ENCODE assay signal across 17 mouse cellular contexts in the genomic region with DNA sequence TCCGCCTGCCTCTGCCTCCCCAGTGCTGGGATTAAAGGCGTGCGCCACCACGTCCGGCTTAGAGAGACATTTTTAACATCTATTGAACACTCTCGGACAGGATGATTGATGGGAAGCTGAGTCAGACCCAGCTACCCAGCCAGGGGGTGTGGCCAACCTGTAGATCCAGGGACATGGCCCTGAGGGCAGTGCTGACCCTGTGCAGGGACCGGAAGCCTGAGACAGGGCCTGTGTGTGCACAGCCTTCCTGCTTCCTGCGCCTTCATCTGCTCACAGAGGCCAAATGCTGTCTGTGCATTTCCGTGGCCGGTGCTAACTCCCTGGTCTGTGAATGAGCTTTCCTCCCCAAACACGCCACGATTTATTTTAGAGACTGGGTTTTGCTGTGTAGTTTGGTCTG. TPM values are rescaled to one million over a fixed set of nuclear protein-coding genes. Genes with fewer than 3 reads are reported as not detected.
DNase-seq lines count a peak whose midpoint lies in the region; ATAC-seq lines count a peak whose summit lies in the region.
"Had no signal": no experiment of that assay in that cellular context is flagged by ENCODE, and none has a peak within 500 bp of the region (broad histone marks: within the 10 kb centered on the region; RNA-seq: fewer than 3 reads in every experiment).

No protein-coding gene starts in this region.

- no peak overlapping the region for H3K4me3 ChIP-seq in kidney, embryonic 16.5 days (ENCODE audit: low read length)
- H3K4me3 ChIP-seq: heart, embryonic 13.5 days; limb, embryonic 10.5 days; myocyte had no signal

- no peak for ATAC-seq in kidney, embryonic 16.5 days (ENCODE audit: low FRiP score, low TSS enrichment)
- ATAC-seq: CD4-positive, CD25-positive, alpha-beta regulatory T cell, adult 4 months; intestine, postnatal 0 days; liver, postnatal 0 days had no signal

- intact Hi-C loops in left cerebral cortex, postnatal 25 days (cut with DNase I): no loop called here

- DNase-seq in kidney, adult 11 months: peak; percentile 65
- peak; percentile 47 to 66 for DNase-seq in urinary bladder, postnatal 36 days (ENCODE audit: low spot score in 2 of 2)
- no peak for DNase-seq in urinary bladder, postnatal 10 days (ENCODE audit: low spot score)
- DNase-seq in kidney, adult 8-10 months: peak; percentile 49 to 56
- peak; percentile 20 for DNase-seq in yolk sac, embryonic 10.5 days (ENCODE audit: low spot score)
- no peak for DNase-seq in thymus, postnatal 0 days (ENCODE audit: low spot score)
- no peak for DNase-seq in left cerebral cortex, postnatal 25 days (ENCODE audit: low spot score in 2 of 2)
- DNase-seq: cerebellum, adult 9-11 months; liver, postnatal 0 days; thymus, adult 18-20 months had no signal

- no peaks in the 10 kb centered on the region for H3K27me3 ChIP-seq in kidney, embryonic 16.5 days (ENCODE audit: insufficient read depth, low read length)
- H3K27me3 ChIP-seq: heart, embryonic 13.5 days had no signal

- 68% methylated on average over 12 of the region's 12 CpGs for WGBS in kidney, embryonic 16.5 days

- H3K4me2 ChIP-seq in kidney, embryonic 16.5 days (replicated peaks; ENCODE audit: low read depth, low read length): no peak overlapping the region
- H3K4me2 ChIP-seq: heart, embryonic 13.5 days; hindbrain, embryonic 14.5 days had no signal

- H3K9ac ChIP-seq in kidney, embryonic 16.5 days (replicated peaks; ENCODE audit: low read length): no peak overlapping the region
- H3K9ac ChIP-seq: heart, embryonic 13.5 days; hindbrain, embryonic 14.5 days; liver, postnatal 0 days had no signal

- peaks cover 7% of the 10 kb centered on the region for H3K4me1 ChIP-seq in kidney, embryonic 16.5 days (ENCODE audit: insufficient read depth, low read length)

- no peak overlapping the region for H3K27ac ChIP-seq in kidney, embryonic 16.5 days (ENCODE audit: low read length)
- H3K27ac ChIP-seq: heart, embryonic 13.5 days; hindbrain, embryonic 14.5 days; limb, embryonic 10.5 days had no signal

- peaks cover 17% of the 10 kb centered on the region for H3K36me3 ChIP-seq in kidney, embryonic 16.5 days (ENCODE audit: insufficient read depth, low read length)

- no peaks in the 10 kb centered on the region for H3K9me3 ChIP-seq in kidney, embryonic 16.5 days (ENCODE audit: low read length)
- H3K9me3 ChIP-seq: heart, embryonic 13.5 days; limb, embryonic 10.5 days had no signal

RNA-seq across cellular contexts. Expression of gene Engase, which starts 3.1 kb away (rescaled TPM):
- polyA plus RNA-seq in kidney, embryonic 16.5 days (2015; fragmentation: Nextera tagmentation; extraction: Ambion mirVana): 6.1 and 7.5 TPM in 2 replicates
- polyA plus RNA-seq in thymus, postnatal 0 days (2015; fragmentation: Nextera tagmentation; extraction: Ambion mirVana): 16.0 and 17.1 TPM in 2 replicates
- total RNA-seq in left cerebral cortex, postnatal 25 days (2021): 10 to 100 TPM; 10.3 to 10.6 TPM

RNA-seq across cellular contexts. Expression of gene C1qtnf1, which starts 51.8 kb away (rescaled TPM):
- 8.2 and 8.3 TPM in 2 replicates for polyA plus RNA-seq in kidney, embryonic 16.5 days (2015; fragmentation: Nextera tagmentation; extraction: Ambion mirVana)
- 2.4 and 2.8 TPM in 2 replicates for polyA plus RNA-seq in thymus, postnatal 0 days (2015; fragmentation: Nextera tagmentation; extraction: Ambion mirVana)
- total RNA-seq in left cerebral cortex, postnatal 25 days (2021): 1 to 10 TPM; 3.6 to 4.2 TPM
- polyA plus RNA-seq: CD4-positive, CD25-positive, alpha-beta regulatory T cell, adult 4 months had no signal

Comparison
In these comparisons a context has a peak if more than half of its experiments do, and no peak if none do; other contexts are left out.
1. DNase-seq: peak in kidney, adult 11 months (single experiment), urinary bladder, postnatal 36 days (2 of 2), kidney, adult 8-10 months (2 of 2) and yolk sac, embryonic 10.5 days (single experiment); none in urinary bladder, postnatal 10 days (single experiment), thymus, postnatal 0 days (single experiment) and left cerebral cortex, postnatal 25 days (0 of 2).